Mouse (Mus musculus): ENCODE data around the gene Ptpn13. TPM values are rescaled to one million over a fixed set of nuclear protein-coding genes. Genes with fewer than 3 reads are reported as not detected.

Ptpn13 gene
- polyA plus RNA-seq, 1 experiment, result 0.19 TPM

- TF ChIP-seq POLR2A (IDR thresholded peaks at IDR 0.05; ENCODE audit: borderline replicate concordance, low read depth, low read length) (no peak), CTCF (IDR thresholded peaks at IDR 0.05; ENCODE audit: low read depth, low read length) (no peak)
- H3K27ac ChIP-seq (ENCODE audit: insufficient read depth, low read depth, low read length), result no peak overlapping the region
- no peaks in the 10 kb centered on the region for H3K4me1 ChIP-seq (ENCODE audit: control insufficient read depth, insufficient read depth, low read length)
- no peak overlapping the region for H3K4me3 ChIP-seq (ENCODE audit: insufficient read depth, low read length)
Observed at GRCm38 (mm10) chr5:103568034-103568433, 143.0 kb downstream of the Ptpn13 start.

GRCm38 (mm10) chr5:103569446-103569845 is 144.5 kb downstream of the Ptpn13 start:
- Histone ChIP-seq H3K27ac (ENCODE audit: insufficient read depth, low read depth, low read length) (no peak overlapping the region), H3K4me3 (ENCODE audit: insufficient read depth, low read length) (no peak overlapping the region), H3K4me1 (ENCODE audit: control insufficient read depth, insufficient read depth, low read length) (no peaks in the 10 kb centered on the region)
- TF ChIP-seq POLR2A (IDR thresholded peaks at IDR 0.05; ENCODE audit: borderline replicate concordance, low read depth, low read length), result no peak
- TF ChIP-seq CTCF (IDR thresholded peaks at IDR 0.05; ENCODE audit: low read depth, low read length), result no peak

GRCm38 (mm10) chr5:103579680-103580420 is 154.9 kb downstream of the Ptpn13 start:
- no peaks in the 10 kb centered on the region for H3K4me1 ChIP-seq (ENCODE audit: control insufficient read depth, insufficient read depth, low read length)
- H3K4me3 ChIP-seq (ENCODE audit: insufficient read depth, low read length), result no peak overlapping the region
- no peak overlapping the region for H3K27ac ChIP-seq (ENCODE audit: insufficient read depth, low read depth, low read length)
- TF ChIP-seq CTCF (IDR thresholded peaks at IDR 0.05; ENCODE audit: low read depth, low read length), result no peak
- TF ChIP-seq POLR2A (IDR thresholded peaks at IDR 0.05; ENCODE audit: borderline replicate concordance, low read depth, low read length), result no peak

- H3K27ac ChIP-seq (ENCODE audit: insufficient read depth, low read depth, low read length), result no peak overlapping the region
- H3K4me3 ChIP-seq (ENCODE audit: insufficient read depth, low read length), result no peak overlapping the region
- no peaks in the 10 kb centered on the region for H3K4me1 ChIP-seq (ENCODE audit: control insufficient read depth, insufficient read depth, low read length)
- TF ChIP-seq POLR2A (IDR thresholded peaks at IDR 0.05; ENCODE audit: borderline replicate concordance, low read depth, low read length), result no peak
- 0 out of 2 replicates have a peak, but pooled peaks have one; percentile 15 for TF ChIP-seq CTCF (IDR thresholded peaks at IDR 0.05; ENCODE audit: low read depth, low read length)
Observed at GRCm38 (mm10) chr5:103587219-103587618, 162.2 kb downstream of the Ptpn13 start.

- H3K4me1 ChIP-seq (ENCODE audit: control insufficient read depth, insufficient read depth, low read length), result peaks cover 6% of the 10 kb centered on the region
- H3K4me3 ChIP-seq (ENCODE audit: insufficient read depth, low read length), result no peak overlapping the region
- no peak for TF ChIP-seq CTCF (IDR thresholded peaks at IDR 0.05; ENCODE audit: low read depth, low read length)
Observed at GRCm38 (mm10) chr5:103591846-103592245, 166.9 kb downstream of the Ptpn13 start.

GRCm38 (mm10) chr5:103592706-103593105 is 167.7 kb downstream of the Ptpn13 start:
- Histone ChIP-seq H3K4me1 (ENCODE audit: control insufficient read depth, insufficient read depth, low read length) (peaks cover 6% of the 10 kb centered on the region), H3K27ac (ENCODE audit: insufficient read depth, low read depth, low read length) (no peak overlapping the region), H3K4me3 (ENCODE audit: insufficient read depth, low read length) (no peak overlapping the region)
- no peak for TF ChIP-seq POLR2A (IDR thresholded peaks at IDR 0.05; ENCODE audit: borderline replicate concordance, low read depth, low read length)
- no peak for TF ChIP-seq CTCF (IDR thresholded peaks at IDR 0.05; ENCODE audit: low read depth, low read length)

More at GRCm38 (mm10) chr5:103591846-103592245, 166.9 kb downstream of the Ptpn13 start:
- no peak overlapping the region for H3K27ac ChIP-seq (ENCODE audit: insufficient read depth, low read depth, low read length)

- no peak overlapping the region for H3K4me3 ChIP-seq (ENCODE audit: insufficient read depth, low read length)
- H3K27ac ChIP-seq (ENCODE audit: insufficient read depth, low read depth, low read length), result no peak overlapping the region
- no peak for TF ChIP-seq POLR2A (IDR thresholded peaks at IDR 0.05; ENCODE audit: borderline replicate concordance, low read depth, low read length)
- TF ChIP-seq CTCF (IDR thresholded peaks at IDR 0.05; ENCODE audit: low read depth, low read length), result no peak
- peaks cover 6% of the 10 kb centered on the region for H3K4me1 ChIP-seq (ENCODE audit: control insufficient read depth, insufficient read depth, low read length)
Observed at GRCm38 (mm10) chr5:103593575-103593974, 168.6 kb downstream of the Ptpn13 start.

- TF ChIP-seq CTCF (IDR thresholded peaks at IDR 0.05; ENCODE audit: low read depth, low read length), result no peak
- H3K4me3 ChIP-seq (ENCODE audit: insufficient read depth, low read length), result no peak overlapping the region
Observed at GRCm38 (mm10) chr5:103595394-103596226, 170.6 kb downstream of the Ptpn13 start.

GRCm38 (mm10) chr5:103596467-103597146 is 171.6 kb downstream of the Ptpn13 start:
- no peak overlapping the region for H3K4me3 ChIP-seq (ENCODE audit: insufficient read depth, low read length)
- TF ChIP-seq CTCF (IDR thresholded peaks at IDR 0.05; ENCODE audit: low read depth, low read length) (no peak), POLR2A (IDR thresholded peaks at IDR 0.05; ENCODE audit: borderline replicate concordance, low read depth, low read length) (no peak)
- H3K4me1 ChIP-seq (ENCODE audit: control insufficient read depth, insufficient read depth, low read length), result peaks cover 13% of the 10 kb centered on the region
- H3K27ac ChIP-seq (ENCODE audit: insufficient read depth, low read depth, low read length), result no peak overlapping the region

More at GRCm38 (mm10) chr5:103595394-103596226, 170.6 kb downstream of the Ptpn13 start:
- Histone ChIP-seq H3K27ac (ENCODE audit: insufficient read depth, low read depth, low read length) (no peak overlapping the region), H3K4me1 (ENCODE audit: control insufficient read depth, insufficient read depth, low read length) (peaks cover 13% of the 10 kb centered on the region)

Measured in bone marrow macrophage, adult 2 months (primary cell).